Mouse (Mus musculus) T-helper 2 cell (primary cell): Measurements from ENCODE around the gene Csdc2.

Source experiments
- in situ Hi-C: fragments of 300-600 bp; cut with MboI, MseI; formaldehyde crosslinking; loops from one replicate; pipeline ENCODE4 v1.15.1; 2025; ENCODE audit warnings: high pct_unique_total_duplicates

Gene Csdc2

GRCm38 (mm10) chr15:81924933-81925332 is 11.6 kb upstream of the Csdc2 start:
- in situ Hi-C loops: no loop called here

DNA sequence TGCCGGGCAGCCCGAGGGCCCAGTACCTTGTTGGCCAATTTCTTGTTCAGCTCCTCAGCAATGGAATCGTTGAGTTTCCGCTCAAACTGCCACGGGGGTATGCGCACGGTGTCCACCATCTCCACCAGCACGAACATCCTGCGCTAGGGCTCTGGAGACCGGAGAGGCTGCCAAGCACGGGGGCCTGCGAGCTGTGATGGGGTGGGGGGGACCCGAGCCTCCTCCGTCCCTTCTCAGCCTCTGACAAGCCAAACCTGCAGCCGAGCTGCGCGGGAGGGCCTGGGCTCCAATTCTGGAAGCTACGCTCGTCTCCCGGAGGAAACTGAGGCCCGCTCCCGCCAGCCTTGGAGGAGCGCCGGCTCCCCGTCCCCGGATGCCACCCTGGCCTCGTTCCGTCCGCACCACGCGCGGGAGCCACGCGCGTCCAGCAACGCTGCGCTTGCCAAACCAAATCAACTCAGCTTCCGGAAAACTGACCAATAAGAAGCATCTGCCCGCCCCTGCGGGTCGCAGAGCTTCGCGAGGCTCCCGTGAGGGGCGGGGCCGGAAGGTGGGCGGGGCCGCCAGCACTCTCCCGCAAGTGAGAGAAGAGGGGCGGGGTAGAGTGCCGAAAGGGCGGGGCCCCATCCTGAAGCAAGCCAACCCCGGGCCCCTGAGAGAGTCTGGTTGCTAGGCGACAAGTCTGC is 10.7 kb upstream of the Csdc2 start, which contains the start of gene Polr3h:
Gene Polr3h (minus strand): TSS at position 481 of the 686 bp plus-strand sequence.
- in situ Hi-C loops: no loop called here

DNA sequence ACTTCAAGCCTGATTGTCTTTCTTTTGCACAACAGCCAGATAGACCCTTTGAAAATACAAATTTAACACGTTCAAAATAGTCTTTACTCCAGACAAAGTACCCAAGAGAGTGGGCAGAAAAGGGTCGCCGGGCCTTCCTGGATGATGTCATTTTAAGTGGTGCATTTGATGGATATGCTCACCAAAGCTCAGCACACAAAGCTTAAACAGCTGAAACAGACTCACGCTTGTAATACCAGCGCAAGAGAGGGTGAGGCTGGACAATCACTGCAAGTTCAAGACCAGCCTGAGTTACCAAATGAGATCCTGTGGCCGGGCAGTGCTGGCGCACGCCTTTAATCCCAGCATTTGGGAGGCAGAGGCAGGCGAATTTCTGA is 10.1 kb upstream of the Csdc2 start:
- in situ Hi-C loops: no loop called here

- in situ Hi-C loops: no loop called here
Measured at GRCm38 (mm10) chr15:81927741-81928140, 8.8 kb upstream of the Csdc2 start.

- in situ Hi-C loops: no loop called here
Measured at GRCm38 (mm10) chr15:81928277-81928676, 8.3 kb upstream of the Csdc2 start.

DNA sequence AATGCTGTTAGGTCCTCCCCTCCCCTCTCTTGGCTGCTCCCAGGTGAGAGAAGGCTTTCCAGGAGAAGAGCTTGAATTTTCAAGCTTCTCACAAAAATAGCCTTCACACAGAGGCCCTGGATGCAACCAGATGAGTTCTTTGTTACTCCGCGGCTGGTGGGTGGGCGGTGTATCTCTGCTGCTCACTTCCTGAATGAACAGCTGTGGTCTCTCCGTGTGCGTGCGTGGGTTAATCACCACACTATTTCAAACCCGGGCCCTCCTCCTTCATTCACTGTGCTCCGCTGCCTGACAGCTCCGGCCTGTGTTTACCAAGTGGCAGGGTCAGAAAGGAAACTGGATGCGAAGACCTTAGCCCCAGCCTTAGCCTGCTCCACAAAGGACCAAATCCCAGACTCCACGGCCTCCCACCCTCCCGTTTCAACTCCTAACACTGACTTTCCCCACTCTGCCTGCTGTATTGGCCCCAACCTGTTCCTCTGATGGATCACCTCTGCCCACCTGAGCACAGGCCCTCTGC is 3.5 kb upstream of the Csdc2 start:
- in situ Hi-C loops: no loop called here

DNA sequence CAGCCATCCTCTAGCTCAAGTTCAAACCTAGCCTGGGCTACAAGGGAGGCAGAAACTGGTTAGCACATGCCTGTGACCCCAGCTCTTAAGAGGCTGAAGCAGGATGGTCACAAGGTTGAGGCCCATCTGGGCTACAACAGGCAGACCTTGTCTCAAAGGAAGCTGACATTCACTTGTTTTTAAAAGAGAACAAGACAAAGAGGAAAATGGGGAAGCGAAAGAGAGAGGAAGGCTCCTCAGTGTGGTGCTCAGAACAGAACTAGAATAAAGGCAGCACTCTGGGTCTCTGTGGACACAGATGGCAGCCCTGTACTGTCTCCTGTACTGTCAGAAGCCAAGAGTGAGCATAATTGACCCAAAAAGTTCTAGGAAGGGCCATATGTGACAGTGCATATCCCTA is 2.6 kb upstream of the Csdc2 start:
- in situ Hi-C loops: no loop called here

GRCm38 (mm10) chr15:81935869-81936637 is 506 bp upstream of the Csdc2 start:
- in situ Hi-C loops: no loop called here

DNA sequence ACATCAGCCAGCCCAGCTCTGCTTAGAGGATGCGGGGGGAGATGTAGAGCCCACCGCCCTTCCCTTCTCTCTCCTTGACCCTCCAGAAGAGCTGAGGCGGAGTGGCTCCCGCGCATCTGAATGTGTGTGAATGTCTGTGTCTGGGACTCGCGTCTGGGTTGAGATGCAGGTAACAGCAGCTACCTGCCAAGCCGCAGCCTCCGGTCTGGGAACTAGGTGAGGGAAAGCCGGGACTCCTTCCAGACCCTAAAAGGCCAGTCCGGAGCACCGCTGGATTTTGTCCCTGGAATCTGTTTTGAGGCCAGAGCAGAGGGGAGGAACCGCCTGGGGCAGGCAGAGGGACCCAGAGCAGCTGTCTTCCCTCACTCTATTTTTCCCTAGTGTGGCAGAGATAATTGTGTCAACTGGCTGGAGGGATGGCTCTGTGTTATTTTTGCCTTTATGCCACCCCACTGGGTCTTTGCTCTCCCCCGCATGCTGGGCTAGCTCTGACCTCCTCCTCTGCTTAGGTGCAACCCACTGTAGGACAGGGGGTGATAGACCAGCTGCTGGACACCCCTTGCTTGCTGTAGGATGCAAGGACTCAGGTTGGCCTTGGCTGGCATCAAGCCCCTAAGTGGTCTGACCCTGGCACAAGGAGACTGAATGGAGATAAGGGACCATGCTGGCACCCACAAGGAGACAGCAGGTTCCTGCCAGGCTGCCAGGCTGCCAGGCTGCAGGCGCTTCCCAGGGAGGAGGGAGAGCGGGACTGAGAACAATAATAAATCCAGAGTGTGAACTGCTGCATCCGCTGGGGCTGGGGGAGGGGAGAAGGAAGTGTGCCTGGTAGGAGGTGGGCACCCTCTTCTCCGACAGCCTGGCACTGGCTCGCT is 776 bp downstream of the Csdc2 start:
- in situ Hi-C loops: no loop called here

DNA sequence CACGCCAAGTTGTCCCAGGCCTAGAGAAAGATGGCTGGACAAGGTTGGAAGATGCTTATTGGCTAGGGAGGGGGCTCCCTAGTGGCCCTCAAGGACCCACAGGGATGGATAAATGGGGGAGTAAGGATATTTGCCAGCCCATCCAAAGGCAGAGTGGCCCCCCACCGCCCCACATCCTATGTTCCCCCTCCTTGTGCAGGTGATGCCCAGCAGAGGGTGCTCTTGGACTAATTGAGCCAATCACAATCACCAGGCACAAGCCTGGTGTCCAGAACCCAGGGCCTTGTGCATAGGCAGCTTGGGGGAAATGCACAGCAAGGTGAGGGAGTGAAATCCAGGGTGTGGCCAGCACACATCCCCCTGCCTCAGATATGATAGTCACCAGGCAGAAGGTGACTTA is 1.7 kb downstream of the Csdc2 start:
- in situ Hi-C loops: no loop called here

- in situ Hi-C loops: no loop called here
Measured at GRCm38 (mm10) chr15:81939157-81939715, 2.7 kb downstream of the Csdc2 start.

DNA sequence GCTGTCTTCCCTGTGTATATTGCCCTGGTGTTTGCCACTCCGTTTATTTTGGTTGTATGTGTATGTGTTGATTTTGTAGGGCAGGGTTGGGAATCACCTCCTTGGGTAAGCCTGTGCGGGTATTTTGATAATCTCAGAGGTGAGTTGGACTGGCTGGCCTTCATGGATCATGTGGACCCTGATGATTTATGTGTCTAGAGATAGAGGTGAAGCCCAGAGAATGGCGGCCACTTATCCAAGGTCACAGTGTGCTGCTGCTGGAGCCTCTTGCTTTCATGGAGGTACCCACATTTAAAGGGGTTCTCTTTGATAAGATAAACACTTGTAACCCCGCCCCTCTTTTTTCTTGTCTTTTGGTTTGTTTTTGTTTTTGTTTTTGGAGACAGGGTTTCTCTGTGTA is 3.2 kb downstream of the Csdc2 start:
- in situ Hi-C loops: no loop called here

- in situ Hi-C loops: no loop called here
Measured at GRCm38 (mm10) chr15:81940219-81940618, 3.7 kb downstream of the Csdc2 start.

DNA sequence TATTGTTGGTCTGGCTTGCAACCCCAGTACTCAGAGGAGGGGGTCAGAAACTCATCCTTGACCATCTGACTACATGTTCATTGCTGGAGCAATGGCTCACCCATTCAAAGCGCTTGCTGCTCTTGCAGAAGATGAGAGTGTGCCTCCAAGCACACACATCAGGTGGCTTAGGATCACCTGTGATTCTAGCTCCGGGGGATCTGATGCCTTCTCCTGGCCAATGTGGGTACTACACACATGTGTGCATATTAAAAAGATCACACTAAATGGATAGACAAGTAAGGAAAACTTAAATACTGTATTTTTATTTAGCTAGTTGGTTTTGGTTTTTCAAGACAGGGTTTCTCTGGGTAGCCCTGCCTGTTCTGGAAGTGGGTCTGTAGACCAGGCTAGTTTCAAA is 4.5 kb downstream of the Csdc2 start:
- in situ Hi-C loops: no loop called here

- in situ Hi-C loops: no loop called here
Measured at GRCm38 (mm10) chr15:81943176-81943749, 6.7 kb downstream of the Csdc2 start.

GRCm38 (mm10) chr15:81949076-81949475 is 12.5 kb downstream of the Csdc2 start:
- in situ Hi-C loops: no loop called here

GRCm38 (mm10) chr15:81949476-81950131 is 13.0 kb downstream of the Csdc2 start:
- in situ Hi-C loops: loop anchor here (5.0 kb wide), 1 partner anchor 43 kb away; no protein-coding TSS in a partner anchor

DNA sequence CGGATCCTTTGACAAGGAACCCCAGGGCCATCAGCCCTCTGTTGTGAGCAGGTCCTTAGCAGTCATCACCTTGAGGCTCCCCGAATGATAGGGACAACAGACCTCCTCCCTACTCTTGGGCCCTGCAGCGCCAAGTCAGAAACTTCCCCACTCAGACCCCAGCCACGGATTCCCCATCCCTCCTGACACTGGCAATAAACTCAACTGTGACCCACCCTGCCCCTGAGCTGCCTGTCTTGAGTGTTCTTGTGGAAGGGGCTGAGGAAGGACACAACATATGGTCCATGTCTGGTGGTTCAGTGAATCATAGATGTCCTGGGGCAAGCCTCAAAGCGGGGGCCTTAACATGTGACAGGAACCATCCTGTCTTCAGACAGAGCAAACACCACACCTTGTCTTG is 14.2 kb downstream of the Csdc2 start:
- in situ Hi-C loops: loop anchor here (5.0 kb wide), 1 partner anchor 42 kb away; no protein-coding TSS in a partner anchor

- in situ Hi-C loops: loop anchor here (5.0 kb wide), 1 partner anchor 41 kb away; no protein-coding TSS in a partner anchor
Measured at GRCm38 (mm10) chr15:81951159-81951558, 14.6 kb downstream of the Csdc2 start.

DNA sequence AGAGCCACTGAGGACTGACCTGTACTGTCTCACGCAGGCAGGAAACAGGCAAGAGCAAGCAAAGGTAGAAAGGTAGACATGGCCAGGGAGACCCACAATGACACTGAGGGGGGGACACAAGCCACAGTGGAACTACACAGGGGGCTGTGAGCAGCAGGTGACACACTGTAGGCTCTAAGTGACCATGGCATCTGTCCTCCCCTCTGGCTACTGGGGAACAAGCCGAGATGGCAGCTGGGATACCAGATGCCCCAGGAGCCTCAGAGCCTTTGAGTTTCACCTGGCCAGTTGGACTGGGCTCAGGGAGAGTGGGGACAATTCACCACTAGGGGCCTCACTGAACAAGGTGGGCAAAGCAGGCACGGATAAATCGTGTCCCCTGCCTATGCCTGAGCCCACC is 15.8 kb downstream of the Csdc2 start:
- in situ Hi-C loops: loop anchor here (5.0 kb wide), 1 partner anchor 40 kb away; no protein-coding TSS in a partner anchor
